In genomic region chr16:22618424-22619056, GRCm38 (mm10) we compare ENCODE assay signal across 18 mouse cellular contexts. TPM values are rescaled to one million over a fixed set of nuclear protein-coding genes. Genes with fewer than 3 reads are reported as not detected.
A peak's percentile ranks its signal among the peaks of the same experiment; 100 is the strongest.
DNase-seq lines count a peak whose midpoint lies in the region; ATAC-seq lines count a peak whose summit lies in the region.
"Had no signal": no experiment of that assay in that cellular context is flagged by ENCODE, and none has a peak within 500 bp of the region (broad histone marks: within the 10 kb centered on the region; RNA-seq: fewer than 3 reads in every experiment).

No protein-coding gene starts in this region.

- H3K36me3 ChIP-seq in kidney, embryonic 14.5 days (ENCODE audit: control insufficient read depth, insufficient read depth, low read length): no peaks in the 10 kb centered on the region
- H3K36me3 ChIP-seq: embryonic facial prominence, embryonic 10.5 days; intestine, embryonic 15.5 days; liver, embryonic 13.5 days; neural tube, embryonic 15.5 days had no signal

- H3K27me3 ChIP-seq in kidney, embryonic 14.5 days (ENCODE audit: control insufficient read depth, insufficient read depth, low read length): no peaks in the 10 kb centered on the region
- H3K27me3 ChIP-seq: intestine, embryonic 15.5 days; liver, embryonic 13.5 days; neural tube, embryonic 15.5 days had no signal

- no peaks in the 10 kb centered on the region for H3K9me3 ChIP-seq in kidney, embryonic 14.5 days (ENCODE audit: control insufficient read depth, low read length)
- H3K9me3 ChIP-seq: embryonic facial prominence, embryonic 10.5 days; intestine, embryonic 15.5 days; liver, embryonic 13.5 days; neural tube, embryonic 15.5 days had no signal

- no peak overlapping the region for H3K9ac ChIP-seq in kidney, embryonic 14.5 days (ENCODE audit: low read depth, low read length)
- H3K9ac ChIP-seq: intestine, embryonic 15.5 days; liver, embryonic 13.5 days; neural tube, embryonic 15.5 days had no signal

- no peak overlapping the region for H3K4me3 ChIP-seq in kidney, embryonic 14.5 days (ENCODE audit: low read length)
- H3K4me3 ChIP-seq: embryonic facial prominence, embryonic 10.5 days; gastrocnemius, adult 2 months; intestine, embryonic 15.5 days; liver, embryonic 13.5 days; neural tube, embryonic 15.5 days had no signal

- DNase-seq in layer of hippocampus, adult 11-12 months (ENCODE audit: low spot score): peak; percentile 16
- DNase-seq in layer of hippocampus, postnatal 10 days (ENCODE audit: low spot score in 2 of 2): no peak
- peak; percentile 54 to 57 for DNase-seq in right cerebral cortex, adult 2 months (ENCODE audit: low spot score in 2 of 2)
- DNase-seq in right cerebral cortex, postnatal 4 days: no peak
- peak; percentile 22 to 23 for DNase-seq in right cerebral cortex, postnatal 36 days (ENCODE audit: low spot score in 2 of 2)
- DNase-seq in gastrocnemius, postnatal 14 days: no peak
- DNase-seq: cerebellum, postnatal 14 days; gastrocnemius, adult 2 months; heart, postnatal 10 days; kidney, postnatal 10 days; liver, embryonic 13.5 days; thymus, postnatal 36 days had no signal

- 81% methylated on average over 8 of the region's 8 CpGs for WGBS in kidney, embryonic 14.5 days

- intact Hi-C loops in gastrocnemius, postnatal 14 days (cut with DNase I; ENCODE audit: low total_unique reads): no loop called here

- no peaks in the 10 kb centered on the region for H3K4me1 ChIP-seq in kidney, embryonic 14.5 days (ENCODE audit: control insufficient read depth, insufficient read depth, low read length)
- H3K4me1 ChIP-seq: liver, embryonic 13.5 days; neural tube, embryonic 15.5 days had no signal

- no peak overlapping the region for H3K4me2 ChIP-seq in kidney, embryonic 14.5 days (replicated peaks; ENCODE audit: low read depth, low read length)
- H3K4me2 ChIP-seq: intestine, embryonic 15.5 days; liver, embryonic 13.5 days; neural tube, embryonic 15.5 days had no signal

- no peak overlapping the region for H3K27ac ChIP-seq in kidney, embryonic 14.5 days (ENCODE audit: low read depth, low read length)
- H3K27ac ChIP-seq: embryonic facial prominence, embryonic 10.5 days; gastrocnemius, adult 2 months; intestine, embryonic 15.5 days; liver, embryonic 13.5 days; neural tube, embryonic 15.5 days had no signal

- peak; percentile 9 to 63; a peak in 2 of 4 replicates for ATAC-seq in hematopoietic stem cell, adult 5-6 weeks (replicated peaks in 1 of 2; ENCODE audit: insufficient read depth in 1 of 2, low FRiP score in 2 of 2, low TSS enrichment in 1 of 2, low read depth in 1 of 2, poor library complexity in 2 of 2, severe bottlenecking in 2 of 2)
- ATAC-seq in kidney, embryonic 14.5 days (ENCODE audit: low FRiP score, low TSS enrichment): no peak
- ATAC-seq: CD4-positive, CD25-positive, alpha-beta regulatory T cell, adult 4 months; intestine, embryonic 15.5 days had no signal

RNA-seq across cellular contexts. Expression of gene Dgkg, which starts 38.5 kb away (rescaled TPM):
- total RNA-seq in layer of hippocampus, postnatal 10 days (2021): 100 to 1,000 TPM; 113 to 120 TPM
- 17.9 and 23.6 TPM in 2 replicates for total RNA-seq in hematopoietic stem cell, adult 5-6 weeks (2017)
- under 1 TPM; 0.82 to 0.94 TPM for total RNA-seq in gastrocnemius, postnatal 14 days (2021)
- polyA plus RNA-seq in kidney, embryonic 14.5 days (2014; fragmentation: Nextera tagmentation; extraction: Ambion mirVana): 0.17 and 0.51 TPM in 2 replicates

Comparison
In these comparisons a context has a peak if more than half of its experiments do, and no peak if none do; other contexts are left out.
1. DNase-seq: peak in layer of hippocampus, adult 11-12 months (single experiment), right cerebral cortex, adult 2 months (2 of 2) and right cerebral cortex, postnatal 36 days (2 of 2); none in layer of hippocampus, postnatal 10 days (0 of 2), right cerebral cortex, postnatal 4 days (single experiment) and gastrocnemius, postnatal 14 days (single experiment).